Mouse (Mus musculus): ENCODE results near the gene Snx21.
A peak's percentile ranks its signal among the peaks of the same experiment; 100 is the strongest.

Gene Snx21

DNA sequence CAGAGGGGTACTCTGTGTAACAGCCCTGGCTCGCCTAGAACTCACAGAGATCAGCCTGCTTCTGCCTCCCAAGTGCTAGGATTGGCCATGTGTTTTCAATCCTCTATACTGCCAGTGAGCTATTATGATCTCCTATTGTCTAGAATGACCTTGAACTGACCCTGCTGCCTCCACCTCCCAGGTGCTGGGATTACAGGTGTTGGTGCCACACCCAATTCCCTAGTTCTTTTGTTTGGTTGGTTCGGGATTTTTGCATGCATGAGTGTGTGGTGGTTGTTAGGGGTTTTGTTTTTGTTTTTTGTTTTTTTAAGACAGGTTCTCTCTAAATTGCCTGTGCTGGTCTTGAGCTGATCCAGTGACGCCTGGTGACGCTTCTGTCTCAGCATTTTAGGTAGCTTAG lies 38.3 kb downstream of the Snx21 start:
- no peak for ATAC-seq (ENCODE audit: insufficient number of reproducible peaks, low FRiP score, low TSS enrichment)

DNA sequence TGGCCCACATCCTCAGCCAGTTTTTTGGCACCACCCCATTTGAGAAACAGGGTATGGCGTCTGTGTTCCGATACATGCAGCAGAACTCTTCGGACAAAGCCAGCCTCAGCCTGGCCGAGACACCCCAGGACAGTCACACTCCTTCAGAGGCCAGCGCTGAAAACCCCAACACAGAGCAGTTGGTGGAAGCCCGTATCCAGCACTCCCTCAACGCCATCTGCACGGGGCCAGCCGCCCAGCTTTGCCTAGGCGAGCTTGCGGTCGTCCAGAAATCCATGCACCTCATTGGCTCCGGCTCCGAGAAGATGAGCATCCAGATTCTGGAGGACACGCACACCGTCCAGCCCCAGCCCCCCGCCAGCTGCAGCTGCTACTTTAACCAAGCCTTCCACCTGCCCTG lies 39.9 kb downstream of the Snx21 start:
- no peak for ATAC-seq (ENCODE audit: insufficient number of reproducible peaks, low FRiP score, low TSS enrichment)

DNA sequence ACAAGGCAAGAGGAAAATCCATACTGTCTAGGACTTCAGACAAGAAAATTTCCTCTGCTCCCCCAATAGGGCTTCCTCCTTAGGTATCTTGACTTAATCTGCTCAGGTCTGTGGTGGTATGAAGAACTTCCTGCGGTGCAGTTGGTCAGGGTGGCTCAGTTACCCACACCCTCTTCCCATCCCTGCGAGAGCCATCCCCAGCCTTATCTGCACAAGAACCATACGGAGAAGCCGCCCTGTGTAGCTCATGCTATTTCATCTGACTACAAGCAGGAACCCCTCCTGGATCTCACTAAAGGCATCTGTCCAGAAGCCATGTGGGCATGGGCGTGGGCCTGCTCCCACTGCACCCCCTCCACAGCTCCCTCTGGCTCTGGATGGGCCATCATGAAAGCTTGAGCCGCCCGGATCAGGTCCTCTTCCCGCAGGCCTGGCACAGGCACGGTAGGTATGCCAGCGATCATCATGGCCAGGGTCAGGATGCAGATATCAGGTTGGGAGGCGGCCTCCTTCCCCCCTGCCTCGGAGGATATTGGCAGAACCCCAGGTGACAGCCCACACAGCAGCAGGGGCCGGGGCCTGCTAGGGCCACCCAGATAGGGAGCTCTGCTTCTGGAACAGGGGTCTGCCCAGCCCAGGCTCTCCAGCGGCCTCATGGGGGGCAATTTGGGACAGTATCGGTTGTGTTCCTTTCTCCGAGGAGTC lies 41.7 kb downstream of the Snx21 start:
- ATAC-seq (ENCODE audit: insufficient number of reproducible peaks, low FRiP score, low TSS enrichment): no peak

DNA sequence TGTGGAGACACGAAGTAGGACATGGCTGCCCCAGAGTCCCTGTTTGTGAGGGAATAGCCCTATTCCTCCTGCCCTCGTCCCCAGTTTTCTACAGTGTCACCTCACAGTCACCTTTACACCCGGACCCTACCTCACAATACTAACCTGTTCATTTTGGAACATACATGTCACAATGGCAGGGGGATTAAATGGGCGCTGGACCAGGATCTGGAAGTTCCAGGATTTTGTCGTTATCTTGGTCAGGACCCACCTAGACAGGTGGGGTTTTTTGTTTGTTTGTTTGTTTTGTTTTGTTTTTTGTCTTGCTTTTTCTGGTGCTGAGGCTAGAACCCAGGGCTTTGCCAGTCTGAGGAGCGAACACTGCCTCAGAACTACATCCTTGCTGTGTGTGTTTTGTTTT lies 42.8 kb downstream of the Snx21 start, which contains the start of gene Spata25:
TSS of gene Spata25 (minus strand) at position 101 of the 400 bp plus-strand sequence.
- no peak for ATAC-seq (ENCODE audit: insufficient number of reproducible peaks, low FRiP score, low TSS enrichment)

DNA sequence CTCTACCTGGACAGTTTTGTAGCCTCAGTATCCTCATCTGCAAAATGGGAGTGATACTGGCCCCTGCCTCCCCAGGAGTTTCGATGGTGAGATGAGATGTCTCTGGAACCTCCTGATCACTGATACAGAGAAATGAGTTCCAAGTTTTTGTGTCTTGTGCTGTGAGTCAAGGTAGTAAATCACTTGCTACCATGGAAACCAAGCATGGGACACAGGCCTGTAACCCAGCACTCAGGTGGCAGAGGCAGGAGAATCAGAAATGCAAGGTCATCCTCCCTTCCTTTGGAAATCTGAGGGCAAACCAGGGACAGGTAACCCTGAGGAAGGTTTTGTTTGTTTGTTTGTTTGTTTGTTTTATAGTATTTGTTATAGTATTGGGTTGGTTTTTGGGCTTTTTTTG lies 43.5 kb downstream of the Snx21 start:
- no peak for ATAC-seq (ENCODE audit: insufficient number of reproducible peaks, low FRiP score, low TSS enrichment)

DNA sequence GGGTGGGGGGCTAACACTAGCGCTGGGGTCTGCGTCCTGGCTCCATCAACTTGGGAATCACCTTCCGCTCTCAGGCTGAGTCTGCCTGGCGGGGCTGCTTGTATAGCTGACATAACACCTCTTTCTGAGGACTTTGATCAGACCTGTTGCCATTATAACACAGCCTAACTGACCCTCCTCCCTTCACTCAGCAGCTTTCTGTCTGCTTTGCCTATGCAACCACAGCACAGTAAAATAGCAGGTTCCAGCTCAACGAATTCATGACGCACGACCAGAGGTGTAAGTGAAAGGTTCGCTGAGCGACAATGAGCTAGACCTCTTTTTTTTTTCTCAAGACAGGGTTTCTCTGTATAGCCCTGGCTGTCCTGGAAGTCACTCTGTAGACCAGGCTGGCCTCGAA lies 45.4 kb downstream of the Snx21 start:
- ATAC-seq (ENCODE audit: insufficient number of reproducible peaks, low FRiP score, low TSS enrichment): no peak

DNA sequence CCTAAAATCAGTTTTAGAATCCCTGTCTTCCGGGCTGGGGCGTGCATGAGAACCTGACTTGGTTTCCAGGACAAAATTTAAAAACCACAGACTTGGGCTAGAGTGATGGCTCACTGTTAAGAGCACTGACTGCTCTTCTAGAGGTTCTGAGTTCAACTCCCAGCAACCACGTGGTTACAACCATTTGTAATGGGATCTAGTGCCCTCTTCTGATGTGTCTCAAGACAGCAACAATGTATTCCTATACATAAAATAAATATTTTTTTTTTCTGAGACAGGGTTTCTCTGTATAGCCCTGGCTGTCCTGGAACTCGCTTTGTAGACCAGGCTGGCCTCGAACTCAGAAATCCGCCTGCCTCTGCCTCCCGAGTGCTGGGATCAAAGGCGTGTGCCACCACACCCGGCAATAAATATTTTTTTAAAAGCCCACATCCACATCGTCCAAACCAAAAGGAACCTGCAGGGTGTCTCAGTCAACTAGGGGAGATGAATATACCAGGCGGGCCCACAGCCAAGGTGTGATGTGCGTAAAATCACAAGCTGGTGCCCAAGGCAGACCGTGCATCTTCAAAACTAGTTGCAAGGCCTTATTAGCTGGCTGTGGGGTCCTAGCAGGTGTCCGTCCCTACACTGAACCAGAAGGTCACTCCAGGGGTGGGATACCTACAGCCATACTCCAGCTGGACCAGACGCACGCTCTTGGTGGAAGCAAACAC lies 46.6 kb downstream of the Snx21 start:
- ATAC-seq (ENCODE audit: insufficient number of reproducible peaks, low FRiP score, low TSS enrichment): no peak

DNA sequence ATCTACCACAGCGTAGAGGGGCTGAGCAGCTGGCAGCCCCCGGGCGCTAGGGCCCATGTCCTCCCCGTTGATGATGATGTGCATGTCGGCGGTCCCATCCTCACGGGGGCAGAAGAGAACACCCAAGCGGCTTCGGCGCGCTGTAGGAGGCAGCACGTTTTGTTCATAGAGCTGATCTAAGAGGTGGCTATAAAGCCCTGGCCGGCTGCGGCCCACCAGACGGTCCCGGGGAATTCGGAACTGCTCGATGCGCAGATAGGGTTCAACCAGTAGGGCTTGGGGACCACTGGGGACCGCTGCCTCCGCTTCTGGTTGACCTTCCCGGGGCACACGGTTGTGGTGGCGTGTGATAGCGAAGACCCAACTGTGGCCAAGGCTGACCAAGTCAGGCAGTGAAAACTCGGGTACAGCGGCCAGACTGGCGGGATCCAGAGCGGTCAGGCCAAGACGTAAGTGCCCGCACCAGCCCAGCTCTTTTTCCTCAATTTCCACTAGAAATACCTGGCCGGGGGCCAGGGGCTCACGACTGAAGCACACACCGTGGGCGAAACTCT lies 47.2 kb downstream of the Snx21 start, which contains the start of gene Ctsa:
TSS of gene Ctsa (plus strand) at position 126 of the 554 bp plus-strand sequence.
- ATAC-seq (ENCODE audit: insufficient number of reproducible peaks, low FRiP score, low TSS enrichment): peak; percentile 45

DNA sequence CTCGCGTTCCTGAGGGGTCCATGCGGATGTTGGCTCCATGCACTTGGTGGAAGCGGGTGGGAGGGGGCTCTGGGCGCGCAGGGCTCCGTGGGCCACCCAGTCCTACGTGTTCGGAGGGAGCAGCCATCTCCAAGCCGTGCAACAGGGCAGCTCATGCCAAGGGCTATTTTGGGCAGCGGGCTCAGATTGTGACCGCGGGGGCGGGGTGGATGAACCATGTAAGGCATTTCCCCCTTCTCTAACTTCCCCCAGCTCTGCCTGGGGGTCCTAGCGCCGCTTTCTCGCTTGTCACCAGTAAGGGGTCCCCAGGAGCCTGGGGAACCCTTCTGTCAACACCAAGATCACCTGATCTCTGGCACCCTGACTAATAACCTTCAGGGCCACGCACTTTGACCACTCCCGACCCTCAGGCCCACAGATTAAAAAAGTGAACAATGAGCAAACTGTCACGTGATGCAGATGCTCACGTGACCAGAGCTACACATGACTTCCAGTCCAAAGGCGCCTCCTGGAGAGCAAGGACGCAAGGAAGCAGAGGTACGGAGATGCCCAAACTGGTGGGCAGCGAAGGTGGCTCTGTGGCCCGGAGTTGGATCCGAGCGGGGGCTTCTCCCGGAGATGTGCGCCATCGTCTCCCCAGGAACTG lies 47.8 kb downstream of the Snx21 start, which contains the start of gene Neurl2:
TSS of gene Neurl2 (minus strand) at position 143 of the 646 bp plus-strand sequence.
- peak; percentile 57; the same call in 1 of the 2 replicates for ATAC-seq (ENCODE audit: insufficient number of reproducible peaks, low FRiP score, low TSS enrichment)

DNA sequence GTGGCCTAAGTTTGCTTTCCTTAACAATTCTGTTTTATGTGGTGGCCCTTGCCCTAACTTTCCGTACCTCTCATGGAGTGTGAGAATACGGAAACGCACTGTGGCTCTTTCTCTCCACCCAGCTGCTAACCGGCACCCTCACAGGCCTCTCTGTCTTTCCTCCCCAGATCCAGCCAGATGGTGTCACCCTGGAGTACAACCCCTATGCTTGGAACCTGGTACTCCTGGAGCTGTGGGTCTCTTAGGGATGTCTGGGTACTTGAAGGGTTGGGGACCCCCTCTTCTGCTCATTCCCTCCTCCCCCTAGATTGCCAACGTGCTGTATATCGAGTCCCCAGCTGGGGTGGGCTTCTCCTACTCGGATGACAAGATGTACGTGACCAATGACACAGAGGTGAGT lies 48.9 kb downstream of the Snx21 start:
- ATAC-seq (ENCODE audit: insufficient number of reproducible peaks, low FRiP score, low TSS enrichment): no peak

DNA sequence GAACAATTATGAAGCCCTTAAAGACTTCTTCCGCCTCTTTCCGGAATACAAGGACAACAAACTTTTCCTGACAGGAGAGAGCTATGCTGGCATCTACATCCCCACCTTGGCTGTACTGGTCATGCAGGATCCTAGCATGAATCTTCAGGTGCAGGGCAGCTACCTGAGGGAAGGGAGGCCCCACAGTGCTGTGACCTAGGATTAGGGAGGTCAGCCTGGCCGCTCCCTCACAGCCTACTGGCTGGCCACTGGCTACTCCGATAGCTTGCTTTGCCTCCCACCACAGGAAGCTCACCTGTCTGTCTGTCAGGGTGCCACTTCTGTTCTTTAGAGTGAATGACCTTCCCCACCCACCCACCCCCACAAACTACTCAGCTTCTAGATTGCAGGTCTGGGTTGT lies 49.5 kb downstream of the Snx21 start:
- no peak for ATAC-seq (ENCODE audit: insufficient number of reproducible peaks, low FRiP score, low TSS enrichment)
